Mouse (Mus musculus): ENCODE measurements around the gene Letm1.

DNA sequence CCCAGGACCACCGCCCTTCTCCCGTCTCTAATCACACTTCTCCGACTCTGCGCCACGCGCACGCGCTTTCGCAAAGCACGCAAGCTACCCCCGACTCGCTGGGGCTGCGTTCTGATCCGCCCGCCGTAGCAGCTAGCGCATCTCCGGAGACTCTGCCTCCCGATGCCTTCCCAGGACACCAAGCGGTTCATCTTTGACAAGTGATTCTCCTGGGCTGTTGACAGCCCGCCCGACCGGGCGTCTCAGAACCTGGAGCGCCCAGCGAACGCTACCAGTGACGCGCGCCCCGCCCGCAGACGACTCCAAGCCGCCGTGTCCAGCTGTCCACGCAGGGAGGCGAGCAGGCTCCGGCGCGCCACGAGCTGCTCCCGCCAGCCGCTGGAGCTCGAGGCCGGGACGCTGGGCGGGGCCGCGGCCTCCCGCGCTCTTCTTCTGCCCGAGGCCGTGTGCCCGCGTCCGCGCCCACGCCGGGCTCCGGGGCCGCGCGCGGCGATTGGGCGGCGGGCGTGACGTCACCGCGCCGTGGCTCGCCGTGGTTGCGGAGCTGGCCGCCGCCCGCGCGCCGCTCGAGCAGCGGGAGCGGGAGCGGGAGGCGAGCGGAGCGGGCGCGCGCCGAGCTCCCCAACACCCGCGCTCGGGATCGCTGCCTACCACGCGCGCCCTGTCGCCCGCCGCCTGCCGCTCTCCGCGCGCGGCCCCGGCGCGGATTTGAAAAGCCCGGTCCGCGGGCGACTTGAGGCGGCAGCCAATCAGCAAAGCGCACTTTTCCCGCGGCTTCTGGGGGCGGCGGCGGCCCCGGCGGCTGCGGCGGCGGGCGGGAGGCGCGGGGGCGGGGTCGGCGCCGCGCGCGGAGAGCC is 37.5 kb upstream of the Letm1 start, which contains the start of gene Nsd2:
- TF ChIP-seq MYOG (IDR thresholded peaks at IDR 0.05; ENCODE audit: control insufficient read depth, extremely low read depth, insufficient read length) (no peak), CTCF (IDR thresholded peaks at IDR 0.05; ENCODE audit: control insufficient read depth, insufficient read depth, insufficient read length) (no peak), CEBPB (IDR thresholded peaks at IDR 0.05; ENCODE audit: low read depth) (no peak)

Data from C2C12 (cell line).